Mouse (Mus musculus) spleen, postnatal 36 days (tissue): ENCODE results near the gene Rai14.

Experiments used
- DNase-seq, 2 experiments: peaks; one replicate each; pipeline ENCODE4 v3.0.0; 2022; ENCODE audit warnings: low spot score in 2 of 2, mixed read lengths in 1 of 2

The Rai14 gene

GRCm38 (mm10) chr15:10689304-10689703 is 25.1 kb downstream of the Rai14 start:
- DNase-seq: no peak

- DNase-seq: no peak
These were observed 25.7 kb downstream of the Rai14 start for GRCm38 (mm10) chr15:10688686-10689085.

GRCm38 (mm10) chr15:10687365-10687764 is 27.1 kb downstream of the Rai14 start:
- DNase-seq: no peak

GRCm38 (mm10) chr15:10685692-10686430 is 28.6 kb downstream of the Rai14 start:
- no peak for DNase-seq

GRCm38 (mm10) chr15:10683687-10684203 is 30.7 kb downstream of the Rai14 start:
- DNase-seq: no peak

- no peak for DNase-seq
These were observed 33.9 kb downstream of the Rai14 start for GRCm38 (mm10) chr15:10680514-10680913.

- DNase-seq: no peak
These were observed 34.9 kb downstream of the Rai14 start for GRCm38 (mm10) chr15:10679571-10679970.

- no peak for DNase-seq
These were observed 38.6 kb downstream of the Rai14 start for GRCm38 (mm10) chr15:10675801-10676200.

- no peak for DNase-seq
These were observed 41.5 kb downstream of the Rai14 start for GRCm38 (mm10) chr15:10672880-10673279.

- no peak for DNase-seq
These were observed 42.6 kb downstream of the Rai14 start for GRCm38 (mm10) chr15:10671868-10672267.

GRCm38 (mm10) chr15:10670107-10670506 is 44.3 kb downstream of the Rai14 start:
- DNase-seq: no peak

GRCm38 (mm10) chr15:10668120-10668900 is 46.1 kb downstream of the Rai14 start:
- no peak for DNase-seq

- no peak for DNase-seq
These were observed 48.6 kb downstream of the Rai14 start for GRCm38 (mm10) chr15:10665816-10666215.

- DNase-seq: no peak
These were observed 49.9 kb downstream of the Rai14 start for GRCm38 (mm10) chr15:10664529-10664898.

- no peak for DNase-seq
These were observed 50.5 kb downstream of the Rai14 start for GRCm38 (mm10) chr15:10663793-10664528.

GRCm38 (mm10) chr15:10661961-10662606 is 52.3 kb downstream of the Rai14 start:
- DNase-seq: peak; percentile 35 to 40

GRCm38 (mm10) chr15:10658803-10659202 is 55.6 kb downstream of the Rai14 start:
- no peak for DNase-seq

GRCm38 (mm10) chr15:10656146-10656545 is 58.3 kb downstream of the Rai14 start:
- DNase-seq: no peak

- no peak for DNase-seq
These were observed 59.1 kb downstream of the Rai14 start for GRCm38 (mm10) chr15:10655151-10655905.

GRCm38 (mm10) chr15:10654696-10655095 is 59.7 kb downstream of the Rai14 start:
- DNase-seq: no peak

- no peak for DNase-seq
These were observed 61.4 kb downstream of the Rai14 start for GRCm38 (mm10) chr15:10652931-10653475.
